Mouse (Mus musculus) hematopoietic multipotent progenitor cell, adult 10-12 weeks (in vitro differentiated cells): ENCODE results near the gene Tnfrsf4. TPM values are rescaled to one million over a fixed set of nuclear protein-coding genes. Genes with fewer than 3 reads are reported as not detected.

Experiments used
- polyA plus RNA-seq: library from polyadenylated mRNA; stranded (reverse); fragments of >175 nt; gene quantifications from 2 replicates; pipeline ENCODE4 v1.2.3, GENCODE M21; 2012; ENCODE audit warnings: low replicate concordance

Tnfrsf4 gene
- polyA plus RNA-seq, result 10.9 and 18.7 TPM in 2 replicates

GRCm38 (mm10) chr4:156013637-156014036, at the start of gene Tnfrsf4:
Tnfrsf4 (plus strand) TSS chr4:156013843.

DNA sequence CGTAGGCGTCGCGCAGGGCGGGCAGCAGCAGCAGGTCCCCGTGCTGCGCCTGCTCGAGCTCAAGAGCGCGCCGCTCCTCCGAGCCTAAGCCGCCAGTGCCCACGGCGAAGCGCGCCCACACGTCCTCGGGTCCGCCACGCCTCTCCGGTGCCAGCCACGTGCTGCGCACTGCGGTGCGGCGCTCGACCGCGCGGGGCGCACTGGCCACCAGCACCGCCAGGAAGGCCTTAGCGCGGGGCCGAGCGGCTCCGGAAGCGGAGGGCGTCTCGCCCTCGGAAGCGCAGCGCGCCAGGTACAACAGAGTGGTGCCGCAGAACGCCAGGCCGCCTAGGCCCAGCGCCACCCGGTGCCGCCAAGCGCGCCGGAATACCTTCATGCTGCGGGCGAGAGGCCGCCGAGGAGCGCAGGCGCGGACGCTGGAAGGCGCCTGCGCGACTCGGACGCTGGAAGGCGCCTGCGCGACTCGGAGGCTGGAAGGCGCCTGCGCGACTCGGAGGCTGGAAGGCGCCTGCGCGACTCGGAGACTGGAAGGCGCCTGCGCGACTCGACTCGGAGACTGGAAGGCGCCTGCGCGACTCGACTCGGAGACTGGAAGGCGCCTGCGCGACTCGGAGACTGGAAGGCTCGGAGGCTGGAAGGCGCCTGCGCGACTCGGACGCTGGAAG, 21.3 kb upstream of the Tnfrsf4 start, which contains the start of the genes B3galt6 and Sdf4:
TSS of gene B3galt6 (minus strand) at position 409 of the 665 bp plus-strand sequence.
TSS of gene Sdf4 (plus strand) at position 632 of the 665 bp plus-strand sequence.

DNA sequence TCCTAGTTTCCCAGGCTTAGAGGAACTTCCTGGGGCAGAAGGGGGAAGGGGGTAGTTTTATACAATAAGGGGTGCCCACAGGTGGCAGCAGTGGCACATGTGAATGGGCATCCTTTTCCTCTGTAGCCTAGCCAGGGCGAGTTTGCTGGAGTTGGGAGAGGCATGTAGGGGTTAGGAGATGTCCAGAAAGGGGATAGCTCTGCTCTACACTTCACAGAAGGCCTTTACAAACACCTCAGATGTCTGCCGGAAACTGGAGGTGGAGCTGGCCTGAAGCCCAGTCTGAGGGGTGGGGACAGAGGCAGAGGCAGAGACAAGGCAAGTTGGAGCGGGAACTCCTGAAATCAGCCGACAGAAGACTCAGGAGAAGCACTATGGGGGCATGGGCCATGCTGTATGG, 12.4 kb downstream of the Tnfrsf4 start, which contains the start of gene Tnfrsf18:
TSS of gene Tnfrsf18 (plus strand) at position 152 of the 400 bp plus-strand sequence.

GRCm38 (mm10) chr4:156059261-156059660, 45.6 kb downstream of the Tnfrsf4 start, which contains the start of gene Ttll10:
Ttll10 (minus strand) TSS chr4:156059414.

Other genes with a start within 250 kb of the Tnfrsf4 start
- 0.28 and 1.3 TPM in 2 replicates for gene Vwa1, start 239.1 kb upstream of the Tnfrsf4 start, polyA plus RNA-seq
- 0.06 TPM in 1 of 2 replicates, not detected in the other for gene Tmem88b, start 228.0 kb upstream of the Tnfrsf4 start, polyA plus RNA-seq
- gene Ankrd65, start 223.4 kb upstream of the Tnfrsf4 start, polyA plus RNA-seq, result 0.10 TPM in 1 of 2 replicates, not detected in the other
- gene Mrpl20, start 211.0 kb upstream of the Tnfrsf4 start, polyA plus RNA-seq, result 6.3 and 19.8 TPM in 2 replicates
- gene Ccnl2, start 201.4 kb upstream of the Tnfrsf4 start, polyA plus RNA-seq, result 56.5 and 59.9 TPM in 2 replicates
- 177 and 209 TPM in 2 replicates for gene Aurkaip1, start 182.6 kb upstream of the Tnfrsf4 start, polyA plus RNA-seq
- 2.6 and 5.3 TPM in 2 replicates for gene Mxra8, start 174.2 kb upstream of the Tnfrsf4 start, polyA plus RNA-seq
- gene Dvl1, start 166.4 kb upstream of the Tnfrsf4 start, polyA plus RNA-seq, result 89.3 and 201 TPM in 2 replicates
- 0.25 and 0.37 TPM in 2 replicates for gene Tas1r3, start 150.5 kb upstream of the Tnfrsf4 start, polyA plus RNA-seq
- gene Cptp, start 144.4 kb upstream of the Tnfrsf4 start, polyA plus RNA-seq, result 1.6 and 4.5 TPM in 2 replicates
- 13.3 and 23.2 TPM in 2 replicates for gene Ints11, start 144.3 kb upstream of the Tnfrsf4 start, polyA plus RNA-seq
- 79.0 and 302 TPM in 2 replicates for gene Pusl1, start 122.1 kb upstream of the Tnfrsf4 start, polyA plus RNA-seq
- 30.5 and 52.0 TPM in 2 replicates for gene Acap3, start 122.0 kb upstream of the Tnfrsf4 start, polyA plus RNA-seq
- 43.7 and 73.5 TPM in 2 replicates for gene Ube2j2, start 70.0 kb upstream of the Tnfrsf4 start, polyA plus RNA-seq
- 28.3 and 36.5 TPM in 2 replicates for gene C1qtnf12, start 51.5 kb upstream of the Tnfrsf4 start, polyA plus RNA-seq
- gene B3galt6, start 21.2 kb upstream of the Tnfrsf4 start, polyA plus RNA-seq, result 2.3 and 3.4 TPM in 2 replicates
- 64.0 and 98.8 TPM in 2 replicates for gene Sdf4, start 21.0 kb upstream of the Tnfrsf4 start, polyA plus RNA-seq
- 31.9 and 46.2 TPM in 2 replicates for gene Tnfrsf18, start 12.3 kb downstream of the Tnfrsf4 start, polyA plus RNA-seq
- not detected in 2 replicates for gene Ttll10, start 45.6 kb downstream of the Tnfrsf4 start, polyA plus RNA-seq
- gene 9430015G10Rik, start 96.1 kb downstream of the Tnfrsf4 start, polyA plus RNA-seq, result 11.6 and 15.9 TPM in 2 replicates
- 0.33 and 0.59 TPM in 2 replicates for gene Rnf223, start 116.7 kb downstream of the Tnfrsf4 start, polyA plus RNA-seq
- 10.3 and 11.1 TPM in 2 replicates for gene Agrn, start 183.6 kb downstream of the Tnfrsf4 start, polyA plus RNA-seq
- gene Isg15, start 187.0 kb downstream of the Tnfrsf4 start, polyA plus RNA-seq, result 10.3 and 18.8 TPM in 2 replicates
- 30.9 and 85.0 TPM in 2 replicates for gene AW011738, start 189.5 kb downstream of the Tnfrsf4 start, polyA plus RNA-seq
- 0.26 and 0.34 TPM in 2 replicates for gene Perm1, start 202.0 kb downstream of the Tnfrsf4 start, polyA plus RNA-seq
- 26.7 and 39.1 TPM in 2 replicates for gene Plekhn1, start 221.0 kb downstream of the Tnfrsf4 start, polyA plus RNA-seq
- 30.7 and 35.6 TPM in 2 replicates for gene Noc2l, start 222.2 kb downstream of the Tnfrsf4 start, polyA plus RNA-seq
- 3.6 and 16.4 TPM in 2 replicates for gene Samd11, start 241.8 kb downstream of the Tnfrsf4 start, polyA plus RNA-seq